Mouse (Mus musculus) midbrain, embryonic 14.5 days (tissue): ENCODE measurements at regions not wholly inside any gene's neighbourhood (a gene's known extent, or its start where the extent isn't known, plus 50 kb on each side); places are given as distances from the start of the nearest gene placed in this dataset. TPM values are rescaled to one million over a fixed set of nuclear protein-coding genes. Genes with fewer than 3 reads are reported as not detected.

ENCODE experiments used
- ATAC-seq: fragments of 200-750 bp; cut with Nextera tagmentation; 2 replicates; pipeline ENCODE4 v1.8.0; 2017; ENCODE audit warnings: moderate number of reproducible peaks, moderate library complexity; ENCODE audit not compliant: low FRiP score, low TSS enrichment
- DNase-seq: peaks from one replicate; pipeline ENCODE4 v3.0.0-alpha.2; 2015
- H3K27ac ChIP-seq: fragments of 300-500 bp; sonication (generic); replicated peaks from 2 replicates; pipeline ENCODE4 v1.5.1; 2014; ENCODE audit warnings: mild to moderate bottlenecking, low read depth, low read length, moderate library complexity
- H3K27me3 ChIP-seq: fragments of 300-500 bp; sonication (generic); 2 replicates; pipeline ENCODE4 v1.6.1; 2014; ENCODE audit warnings: low read length, control low read depth, mixed read lengths; ENCODE audit not compliant: control insufficient read depth, insufficient read depth
- H3K36me3 ChIP-seq: fragments of 300-500 bp; sonication (generic); 2 replicates; pipeline ENCODE4 v1.6.1; 2014; ENCODE audit warnings: low read length, control low read depth; ENCODE audit not compliant: control insufficient read depth, insufficient read depth
- H3K4me1 ChIP-seq: fragments of 300-500 bp; sonication (generic); 2 replicates; pipeline ENCODE4 v1.6.1; 2014; ENCODE audit warnings: mild to moderate bottlenecking, antibody characterized with exemption, low read length, control low read depth; ENCODE audit not compliant: control insufficient read depth, insufficient read depth
- H3K4me2 ChIP-seq: fragments of 300-500 bp; sonication (generic); 2 replicates; pipeline ENCODE4 v1.6.1; 2014; ENCODE audit warnings: mild to moderate bottlenecking, low read length, moderate library complexity
- H3K4me3 ChIP-seq: fragments of 300-500 bp; sonication (generic); replicated peaks from 2 replicates; pipeline ENCODE4 v1.5.1; 2014; ENCODE audit warnings: low read depth, low read length
- H3K9ac ChIP-seq: fragments of 300-500 bp; sonication (generic); replicated peaks from 2 replicates; pipeline ENCODE4 v1.6.1; 2014; ENCODE audit warnings: mild to moderate bottlenecking, low read length, moderate library complexity
- H3K9me3 ChIP-seq: fragments of 300-500 bp; sonication (generic); 2 replicates; pipeline ENCODE4 v1.6.1; 2016; ENCODE audit warnings: low read length, control low read depth, mixed read lengths; ENCODE audit not compliant: control insufficient read depth
- WGBS: fragments of 180-500 bp; shearing (Covaris S2); extraction: QIAGEN DNeasy Blood & Tissue Kit; methylation state at CpG from one replicate; pipeline ENCODE4 v1.1.7; 2014; 5-methylcytosine and 5-hydroxymethylcytosine counted together
- microRNA counts: library from miRNA; unstranded; fragments of <30 nt; microRNA quantifications from one replicate; lab custom pipeline; 2016
- microRNA-seq: library from miRNA; unstranded; fragments of <30 nt; microRNA quantifications from one replicate; pipeline ENCODE4, GENCODE M21; 2016

GRCm38 (mm10) chr12:110228011-110228411 is 50.9 kb upstream of the Dio3 start:
- no peaks in the 10 kb centered on the region for H3K27me3 ChIP-seq
- WGBS = 80% methylated on average over 12 of the region's 12 CpGs
- no peak for ATAC-seq

More at GRCm38 (mm10) chr12:110228011-110228411, 50.9 kb upstream of the Dio3 start:
- Histone ChIP-seq H3K9me3 (no peaks in the 10 kb centered on the region), H3K27ac (no peak overlapping the region), H3K4me3 (no peak overlapping the region), H3K36me3 (no peaks in the 10 kb centered on the region), H3K9ac (no peak overlapping the region), H3K4me2 (no peak overlapping the region), H3K4me1 (no peaks in the 10 kb centered on the region)
- DNase-seq = no peak

MicroRNAs in the stretch of these regions (microRNA counts, 519-probe panel; counts per million panel counts)
- microRNA mmu-miR-1193 (lab: Ali Mortazavi, UCI) = not detected
- microRNA mmu-miR-1197 (lab: Ali Mortazavi, UCI) = not detected
- 3,958 counts per million, percentile 25 among the panel's probes with 10 or more counts for microRNA mmu-miR-134 (lab: Ali Mortazavi, UCI)
- microRNA mmu-miR-154 (lab: Ali Mortazavi, UCI) = 6,067 counts per million, percentile 76 among the panel's probes with 10 or more counts
- not detected for microRNA mmu-miR-299 (lab: Ali Mortazavi, UCI)
- microRNA mmu-miR-300 (lab: Ali Mortazavi, UCI) = 5,232 counts per million, percentile 56 among the panel's probes with 10 or more counts
- not detected for microRNA mmu-miR-3072 (lab: Ali Mortazavi, UCI)
- 5,593 counts per million, percentile 67 among the panel's probes with 10 or more counts for microRNA mmu-miR-323-3p (lab: Ali Mortazavi, UCI)
- not detected for microRNA mmu-miR-323-5p (lab: Ali Mortazavi, UCI)
- microRNA mmu-miR-329 (lab: Ali Mortazavi, UCI) = 5,627 counts per million, percentile 68 among the panel's probes with 10 or more counts
- 5,920 counts per million, percentile 74 among the panel's probes with 10 or more counts for microRNA mmu-miR-369-3p (lab: Ali Mortazavi, UCI)
- 3,890 counts per million, percentile 24 among the panel's probes with 10 or more counts for microRNA mmu-miR-369-5p (lab: Ali Mortazavi, UCI)
- 6,529 counts per million, percentile 82 among the panel's probes with 10 or more counts for microRNA mmu-miR-376a (lab: Ali Mortazavi, UCI)
- 6,845 counts per million, percentile 86 among the panel's probes with 10 or more counts for microRNA mmu-miR-376b (lab: Ali Mortazavi, UCI)
- microRNA mmu-miR-376c (lab: Ali Mortazavi, UCI) = 5,582 counts per million, percentile 66 among the panel's probes with 10 or more counts
- 5,604 counts per million, percentile 67 among the panel's probes with 10 or more counts for microRNA mmu-miR-377 (lab: Ali Mortazavi, UCI)
- 2,718 counts per million, percentile 9 among the panel's probes with 10 or more counts for microRNA mmu-miR-379 (lab: Ali Mortazavi, UCI)
- microRNA mmu-miR-380-3p (lab: Ali Mortazavi, UCI) = not detected
- not detected for microRNA mmu-miR-380-5p (lab: Ali Mortazavi, UCI)
- microRNA mmu-miR-381 (lab: Ali Mortazavi, UCI) = 4,826 counts per million, percentile 43 among the panel's probes with 10 or more counts
- 6,213 counts per million, percentile 79 among the panel's probes with 10 or more counts for microRNA mmu-miR-382 (lab: Ali Mortazavi, UCI)
- 3,721 counts per million, percentile 20 among the panel's probes with 10 or more counts for microRNA mmu-miR-409-3p (lab: Ali Mortazavi, UCI)
- 3,744 counts per million, percentile 20 among the panel's probes with 10 or more counts for microRNA mmu-miR-409-5p (lab: Ali Mortazavi, UCI)
- microRNA mmu-miR-410 (lab: Ali Mortazavi, UCI) = 6,337 counts per million, percentile 81 among the panel's probes with 10 or more counts
- microRNA mmu-miR-411 (lab: Ali Mortazavi, UCI) = 3,969 counts per million, percentile 26 among the panel's probes with 10 or more counts
- microRNA mmu-miR-412 (lab: Ali Mortazavi, UCI) = not detected
- not detected for microRNA mmu-miR-453 (lab: Ali Mortazavi, UCI)
- not detected for microRNA mmu-miR-485 (lab: Ali Mortazavi, UCI)
- microRNA mmu-miR-487b (lab: Ali Mortazavi, UCI) = 5,853 counts per million, percentile 73 among the panel's probes with 10 or more counts
- not detected for microRNA mmu-miR-494 (lab: Ali Mortazavi, UCI)
- 6,213 counts per million, percentile 78 among the panel's probes with 10 or more counts for microRNA mmu-miR-495 (lab: Ali Mortazavi, UCI)
- microRNA mmu-miR-496 (lab: Ali Mortazavi, UCI) = not detected
- 2,921 counts per million, percentile 12 among the panel's probes with 10 or more counts for microRNA mmu-miR-539 (lab: Ali Mortazavi, UCI)
- 4,838 counts per million, percentile 44 among the panel's probes with 10 or more counts for microRNA mmu-miR-541 (lab: Ali Mortazavi, UCI)
- microRNA mmu-miR-543 (lab: Ali Mortazavi, UCI) = 5,548 counts per million, percentile 64 among the panel's probes with 10 or more counts
- not detected for microRNA mmu-miR-544 (lab: Ali Mortazavi, UCI)
- not detected for microRNA mmu-miR-654-3p (lab: Ali Mortazavi, UCI)
- microRNA mmu-miR-654-5p (lab: Ali Mortazavi, UCI) = not detected
- microRNA mmu-miR-666-3p (lab: Ali Mortazavi, UCI) = not detected
- microRNA mmu-miR-666-5p (lab: Ali Mortazavi, UCI) = not detected
- 3,710 counts per million, percentile 19 among the panel's probes with 10 or more counts for microRNA mmu-miR-667 (lab: Ali Mortazavi, UCI)
- not detected for microRNA mmu-miR-668 (lab: Ali Mortazavi, UCI)
- microRNA mmu-miR-679 (lab: Ali Mortazavi, UCI) = not detected
- microRNA mmu-miR-758 (lab: Ali Mortazavi, UCI) = not detected
- not detected for microRNA mmu-miR-882 (lab: Ali Mortazavi, UCI)

Small RNAs in the stretch of these regions (microRNA-seq; reads per million reads assigned to microRNA genes)
- gene Gm24321 (not detected), gene Gm25252 (not detected), gene Gm25750 (not detected), gene Gm27379 (not detected), gene Gm44322 (not detected), gene Mir1193 (650 reads per million, percentile 76 among the genes with 10 or more reads in this experiment), gene Mir1197 (3.2 reads per million, percentile 21 among the genes with 10 or more reads in this experiment), gene Mir134 (951 reads per million, percentile 81 among the genes with 10 or more reads in this experiment), gene Mir154 (1,490 reads per million, percentile 84 among the genes with 10 or more reads in this experiment), gene Mir299a (not detected), gene Mir299b (not detected), gene Mir300 (818 reads per million, percentile 80 among the genes with 10 or more reads in this experiment), gene Mir3072 (42.0 reads per million, percentile 47 among the genes with 10 or more reads in this experiment), gene Mir323 (898 reads per million, percentile 80 among the genes with 10 or more reads in this experiment), gene Mir329 (187 reads per million, percentile 62 among the genes with 10 or more reads in this experiment), gene Mir369 (5,010 reads per million, percentile 91 among the genes with 10 or more reads in this experiment), gene Mir376a (not detected), gene Mir376b (511 reads per million, percentile 73 among the genes with 10 or more reads in this experiment), gene Mir376c (561 reads per million, percentile 74 among the genes with 10 or more reads in this experiment), gene Mir377 (78.2 reads per million, percentile 53 among the genes with 10 or more reads in this experiment), gene Mir379 (2,476 reads per million, percentile 86 among the genes with 10 or more reads in this experiment), gene Mir380 (not detected), gene Mir381 (3,987 reads per million, percentile 89 among the genes with 10 or more reads in this experiment), gene Mir382 (4,948 reads per million, percentile 91 among the genes with 10 or more reads in this experiment), gene Mir409 (not detected), gene Mir410 (129 reads per million, percentile 59 among the genes with 10 or more reads in this experiment), gene Mir411 (5,478 reads per million, percentile 92 among the genes with 10 or more reads in this experiment), gene Mir412 (91.0 reads per million, percentile 55 among the genes with 10 or more reads in this experiment), gene Mir453 (not detected), gene Mir485 (263 reads per million, percentile 66 among the genes with 10 or more reads in this experiment), gene Mir487b (23,989 reads per million, percentile 98 among the genes with 10 or more reads in this experiment), gene Mir494 (221 reads per million, percentile 63 among the genes with 10 or more reads in this experiment), gene Mir495 (130 reads per million, percentile 59 among the genes with 10 or more reads in this experiment), gene Mir496a (282 reads per million, percentile 66 among the genes with 10 or more reads in this experiment), gene Mir539 (not detected), gene Mir541 (4,261 reads per million, percentile 90 among the genes with 10 or more reads in this experiment), gene Mir543 (367 reads per million, percentile 69 among the genes with 10 or more reads in this experiment), gene Mir544 (17.1 reads per million, percentile 38 among the genes with 10 or more reads in this experiment), gene Mir654 (not detected), gene Mir666 (102 reads per million, percentile 56 among the genes with 10 or more reads in this experiment), gene Mir667 (171 reads per million, percentile 61 among the genes with 10 or more reads in this experiment), gene Mir668 (158 reads per million, percentile 61 among the genes with 10 or more reads in this experiment), gene Mir679 (79.4 reads per million, percentile 54 among the genes with 10 or more reads in this experiment), gene Mir758 (44.5 reads per million, percentile 47 among the genes with 10 or more reads in this experiment), gene Mir882 (not detected)
